Mouse (Mus musculus) kidney, embryonic 14.5 days (tissue): Measurements from ENCODE around the gene Kmt2d. TPM values are rescaled to one million over a fixed set of nuclear protein-coding genes. Genes with fewer than 3 reads are reported as not detected.
"Not testable (repeated sequence)": the region's sequence is repeated elsewhere in the genome, so short reads cannot be mapped to it uniquely, and the experiment has no call there.

ENCODE experiments used
- ATAC-seq: fragments of 200-750 bp; cut with Nextera tagmentation; 2 replicates; pipeline ENCODE4 v1.8.0; 2017; ENCODE audit warnings: moderate number of reproducible peaks, mild to moderate bottlenecking, moderate TSS enrichment, moderate library complexity; ENCODE audit not compliant: low FRiP score, low TSS enrichment
- H3K27ac ChIP-seq: fragments of 300-500 bp; sonication (generic); 2 replicates; pipeline ENCODE4 v1.5.1; 2014; ENCODE audit warnings: low read depth, mild to moderate bottlenecking, low read length, moderate library complexity, mixed read lengths
- H3K27me3 ChIP-seq: fragments of 300-500 bp; sonication (generic); 2 replicates; pipeline ENCODE4 v1.6.1; 2014; ENCODE audit warnings: mild to moderate bottlenecking, low read length; ENCODE audit not compliant: control insufficient read depth, insufficient read depth
- H3K36me3 ChIP-seq: fragments of 300-500 bp; sonication (generic); 2 replicates; pipeline ENCODE4 v1.6.1; 2014; ENCODE audit warnings: low read length, mixed read lengths; ENCODE audit not compliant: control insufficient read depth, insufficient read depth
- H3K4me1 ChIP-seq: fragments of 300-500 bp; sonication (generic); 2 replicates; pipeline ENCODE4 v1.6.1; 2014; ENCODE audit warnings: low read length, mixed read lengths; ENCODE audit not compliant: control insufficient read depth, insufficient read depth
- H3K4me2 ChIP-seq: fragments of 300-500 bp; sonication (generic); replicated peaks from 2 replicates; pipeline ENCODE4 v1.6.1; 2014; ENCODE audit warnings: low read depth, mild to moderate bottlenecking, low read length
- H3K4me3 ChIP-seq: fragments of 300-500 bp; sonication (generic); 2 replicates; pipeline ENCODE4 v1.5.1; 2014; ENCODE audit warnings: mild to moderate bottlenecking, low read length
- H3K9ac ChIP-seq: fragments of 300-500 bp; sonication (generic); 2 replicates; pipeline ENCODE4 v1.6.1; 2014; ENCODE audit warnings: low read depth, mild to moderate bottlenecking, low read length, moderate library complexity
- H3K9me3 ChIP-seq: fragments of 300-500 bp; sonication (generic); 2 replicates; pipeline ENCODE4 v1.6.1; 2016; ENCODE audit warnings: low read length; ENCODE audit not compliant: control insufficient read depth
- WGBS: fragments of 180-500 bp; shearing (Covaris S2); extraction: QIAGEN DNeasy Blood & Tissue Kit; methylation state at CpG from one replicate; pipeline ENCODE4 v1.1.7; 2014; 5-methylcytosine and 5-hydroxymethylcytosine counted together
- polyA plus RNA-seq: library from polyadenylated mRNA; unstranded; fragments of >200 nt; fragmentation: Nextera tagmentation; extraction: Ambion mirVana; gene quantifications from 2 replicates; pipeline ENCODE4 v1.2.1, GENCODE M21; 2014

Kmt2d gene
- polyA plus RNA-seq, 1 experiment from 2014 or later, result 21.4 TPM

GRCm38 (mm10) chr15:98810212-98810611 lies 60.8 kb downstream of the Kmt2d start:
- H3K9me3 ChIP-seq, ATAC-seq, H3K4me3 ChIP-seq, H3K4me2 ChIP-seq, H3K9ac ChIP-seq, H3K27ac ChIP-seq: not testable (repeated sequence)
- Histone ChIP-seq H3K4me1 (peaks cover 17% of the 10 kb centered on the region), H3K27me3 (peaks cover 49% of the 10 kb centered on the region), H3K36me3 (peaks cover 27% of the 10 kb centered on the region)
- 77% methylated on average over 6 of the region's 6 CpGs for WGBS

GRCm38 (mm10) chr15:98809390-98809789 lies 61.6 kb downstream of the Kmt2d start, which contains the start of gene Ddn:
Ddn (minus strand) TSS chr15:98809490.
- 39% methylated on average over 3 of the region's 3 CpGs for WGBS
- Histone ChIP-seq H3K4me2 (peak within 1 kb of the TSS; percentile 58), H3K27ac (no peak within 1 kb of the TSS; the same call in 1 of the 2 replicates), H3K27me3 (peaks cover 58% of the 10 kb centered on the region), H3K9me3 (no peaks in the 10 kb centered on the region), H3K36me3 (peaks cover 21% of the 10 kb centered on the region), H3K9ac (peak within 1 kb of the TSS; percentile 40; the same call in 1 of the 2 replicates), H3K4me3 (peak within 1 kb of the TSS; percentile 45), H3K4me1 (peaks cover 17% of the 10 kb centered on the region)
- no peak for ATAC-seq

- no peak overlapping the region for H3K9ac ChIP-seq
- H3K4me1 ChIP-seq, result peaks cover 17% of the 10 kb centered on the region
- ATAC-seq, result no peak
- no peaks in the 10 kb centered on the region for H3K9me3 ChIP-seq
- H3K4me2 ChIP-seq, result peak overlapping the region; percentile 58
- peaks cover 65% of the 10 kb centered on the region for H3K27me3 ChIP-seq
- 6% methylated on average over 6 of the region's 6 CpGs for WGBS
- no peak overlapping the region; the same call in 1 of the 2 replicates for H3K27ac ChIP-seq
- peak overlapping the region; percentile 45; the same call in 1 of the 2 replicates for H3K4me3 ChIP-seq
- H3K36me3 ChIP-seq, result peaks cover 15% of the 10 kb centered on the region
Measured at GRCm38 (mm10) chr15:98808651-98809134, 62.3 kb downstream of the Kmt2d start.

- Histone ChIP-seq H3K36me3 (peaks cover 8% of the 10 kb centered on the region), H3K4me1 (peaks cover 23% of the 10 kb centered on the region), H3K4me3 (peak overlapping the region; percentile 45), H3K9ac (peak overlapping the region; percentile 40), H3K4me2 (peak overlapping the region; percentile 58), H3K27ac (no peak overlapping the region), H3K9me3 (no peaks in the 10 kb centered on the region), H3K27me3 (peaks cover 71% of the 10 kb centered on the region)
- ATAC-seq, result no peak; the same call in 1 of the 2 replicates
- 2% methylated on average over 24 of the region's 34 CpGs for WGBS
Measured at GRCm38 (mm10) chr15:98807895-98808650, 62.9 kb downstream of the Kmt2d start.

- 0 out of 2 replicates have a peak, but pooled peaks have one; percentile 22 for ATAC-seq
- under 1% methylated on average over 57 of the region's 58 CpGs for WGBS
- H3K9me3 ChIP-seq, result no peaks in the 10 kb centered on the region
- H3K4me2 ChIP-seq, result peak overlapping the region; percentile 58
- peaks cover 81% of the 10 kb centered on the region for H3K27me3 ChIP-seq
- no peaks in the 10 kb centered on the region for H3K36me3 ChIP-seq
- H3K27ac ChIP-seq, result no peak overlapping the region
- H3K4me1 ChIP-seq, result peaks cover 24% of the 10 kb centered on the region
- H3K4me3 ChIP-seq, result peak overlapping the region; percentile 45
- peak overlapping the region; percentile 40 for H3K9ac ChIP-seq
Measured at GRCm38 (mm10) chr15:98806809-98807770, 63.9 kb downstream of the Kmt2d start.

GRCm38 (mm10) chr15:98806071-98806808 lies 64.8 kb downstream of the Kmt2d start:
- H3K4me1 ChIP-seq, result peaks cover 24% of the 10 kb centered on the region
- 0 out of 2 replicates have a peak, but pooled peaks have one; percentile 5 for ATAC-seq
- no peak overlapping the region for H3K27ac ChIP-seq
- peaks cover 88% of the 10 kb centered on the region for H3K27me3 ChIP-seq
- H3K36me3 ChIP-seq, result no peaks in the 10 kb centered on the region
- H3K9me3 ChIP-seq, result no peaks in the 10 kb centered on the region
- H3K4me2 ChIP-seq, result peak overlapping the region; percentile 71
- H3K9ac ChIP-seq, result 0 out of 2 replicates have a peak overlapping the region, but pooled peaks have one; percentile 37
- H3K4me3 ChIP-seq, result peak overlapping the region; percentile 47
- WGBS, result 6% methylated on average over 28 of the region's 30 CpGs

GRCm38 (mm10) chr15:98805324-98806040 lies 65.5 kb downstream of the Kmt2d start:
- Histone ChIP-seq H3K27me3 (peaks cover 95% of the 10 kb centered on the region), H3K9ac (peak overlapping the region; percentile 37; the same call in 1 of the 2 replicates), H3K4me1 (peaks cover 24% of the 10 kb centered on the region), H3K4me3 (peak overlapping the region; percentile 47), H3K4me2 (peak overlapping the region; percentile 71), H3K36me3 (no peaks in the 10 kb centered on the region), H3K27ac (no peak overlapping the region), H3K9me3 (no peaks in the 10 kb centered on the region)
- peak; percentile 61; the same call in 1 of the 2 replicates for ATAC-seq
- WGBS, result under 1% methylated on average over 64 of the region's 64 CpGs
